Mouse (Mus musculus): ENCODE data around the gene Kcnd3. TPM values are rescaled to one million over a fixed set of nuclear protein-coding genes. Genes with fewer than 3 reads are reported as not detected.

Kcnd3 gene
- under 1 TPM in 1 of 2 experiments, not detected in 1; 0.20 TPM for total RNA-seq (2021)
- long read RNA-seq, experiment 1: 0 reads
- long read RNA-seq, experiment 2: 0 reads

GRCm38 (mm10) chr3:105451627-105452555, at the start of gene Kcnd3:
Gene Kcnd3, plus strand, starts transcription at chr3:105452330.
- intact Hi-C loops (cut with DNase I): no loop called here
- peak; percentile 10 to 15 for DNase-seq

- intact Hi-C loops (cut with DNase I): no loop called here
Observed at GRCm38 (mm10) chr3:105402676-105403075, 49.5 kb upstream of the Kcnd3 start.

GRCm38 (mm10) chr3:105403410-105404076, 48.6 kb upstream of the Kcnd3 start:
- no peak for DNase-seq
- intact Hi-C loops (cut with DNase I): no loop called here

More at GRCm38 (mm10) chr3:105402676-105403075, 49.5 kb upstream of the Kcnd3 start:
- no peak for DNase-seq

- DNase-seq: no peak
- intact Hi-C loops (cut with DNase I): no loop called here
Observed at GRCm38 (mm10) chr3:105404077-105404446, 48.1 kb upstream of the Kcnd3 start.

GRCm38 (mm10) chr3:105405516-105405915, 46.6 kb upstream of the Kcnd3 start:
- intact Hi-C loops (cut with DNase I): no loop called here

GRCm38 (mm10) chr3:105406036-105406435, 46.1 kb upstream of the Kcnd3 start:
- no peak for DNase-seq
- intact Hi-C loops (cut with DNase I): no loop called here

More at GRCm38 (mm10) chr3:105405516-105405915, 46.6 kb upstream of the Kcnd3 start:
- no peak for DNase-seq

GRCm38 (mm10) chr3:105408211-105408610, 43.9 kb upstream of the Kcnd3 start:
- intact Hi-C loops (cut with DNase I): no loop called here
- no peak for DNase-seq

GRCm38 (mm10) chr3:105410810-105411209, 41.3 kb upstream of the Kcnd3 start:
- intact Hi-C loops (cut with DNase I): no loop called here
- DNase-seq: no peak

- intact Hi-C loops (cut with DNase I): no loop called here
- DNase-seq: no peak
Observed at GRCm38 (mm10) chr3:105411776-105412175, 40.4 kb upstream of the Kcnd3 start.

- no peak for DNase-seq
- intact Hi-C loops (cut with DNase I): no loop called here
Observed at GRCm38 (mm10) chr3:105412229-105412628, 39.9 kb upstream of the Kcnd3 start.

GRCm38 (mm10) chr3:105412681-105413080, 39.4 kb upstream of the Kcnd3 start:
- intact Hi-C loops (cut with DNase I): no loop called here
- DNase-seq: no peak

GRCm38 (mm10) chr3:105418441-105418840, 33.7 kb upstream of the Kcnd3 start:
- intact Hi-C loops (cut with DNase I): no loop called here
- no peak for DNase-seq

- no peak for DNase-seq
- intact Hi-C loops (cut with DNase I): no loop called here
Observed at GRCm38 (mm10) chr3:105422391-105422790, 29.7 kb upstream of the Kcnd3 start.

GRCm38 (mm10) chr3:105423427-105423826, 28.7 kb upstream of the Kcnd3 start:
- intact Hi-C loops (cut with DNase I): no loop called here
- no peak for DNase-seq

- DNase-seq: no peak
- intact Hi-C loops (cut with DNase I): no loop called here
Observed at GRCm38 (mm10) chr3:105428586-105428985, 23.5 kb upstream of the Kcnd3 start.

- intact Hi-C loops (cut with DNase I): no loop called here
- no peak for DNase-seq
Observed at GRCm38 (mm10) chr3:105436383-105436782, 15.7 kb upstream of the Kcnd3 start.

GRCm38 (mm10) chr3:105436971-105437370, 15.2 kb upstream of the Kcnd3 start:
- intact Hi-C loops (cut with DNase I): no loop called here
- DNase-seq: no peak

- intact Hi-C loops (cut with DNase I): no loop called here
Observed at GRCm38 (mm10) chr3:105440873-105441495, 11.1 kb upstream of the Kcnd3 start.

GRCm38 (mm10) chr3:105450641-105451470, 1.3 kb upstream of the Kcnd3 start:
- intact Hi-C loops (cut with DNase I): no loop called here
- DNase-seq: no peak

More at GRCm38 (mm10) chr3:105440873-105441495, 11.1 kb upstream of the Kcnd3 start:
- DNase-seq: no peak

GRCm38 (mm10) chr3:105452556-105453213, 555 bp downstream of the Kcnd3 start:
- no peak for DNase-seq
- intact Hi-C loops (cut with DNase I): no loop called here
